Comparison of ENCODE assay signal across 13 mouse cellular contexts in genomic region chr13:108349624-108350023, GRCm38 (mm10). TPM values are rescaled to one million over a fixed set of nuclear protein-coding genes. Genes with fewer than 3 reads are reported as not detected.
DNase-seq lines count a peak whose midpoint lies in the region; ATAC-seq and TF ChIP-seq lines count a peak whose summit lies in the region.
"Had no signal": no experiment of that assay in that cellular context is flagged by ENCODE, and none has a peak within 500 bp of the region (broad histone marks: within the 10 kb centered on the region; RNA-seq: fewer than 3 reads in every experiment).

No protein-coding gene starts in this region.

- H3K4me2 ChIP-seq in kidney, embryonic 16.5 days (replicated peaks; ENCODE audit: low read depth, low read length) = no peak overlapping the region
- H3K4me2 ChIP-seq: heart, embryonic 13.5 days had no signal

- H3K4me1 ChIP-seq in kidney, embryonic 16.5 days (ENCODE audit: insufficient read depth, low read length) = no peaks in the 10 kb centered on the region
- H3K4me1 ChIP-seq in lung, adult 2 months (ENCODE audit: control insufficient read depth, insufficient read depth, low read length) = no peaks in the 10 kb centered on the region
- H3K4me1 ChIP-seq: heart, embryonic 13.5 days had no signal

- peak; percentile 28 to 57 for DNase-seq in cerebellum, postnatal 4 days (ENCODE audit: low spot score in 2 of 2)
- DNase-seq in cerebellum, adult 11 months = no peak
- peak; percentile 30 for DNase-seq in layer of hippocampus, adult 11-12 months (ENCODE audit: low spot score)
- DNase-seq in layer of hippocampus, adult 8-10 months (ENCODE audit: low spot score in 2 of 2) = no peak
- DNase-seq in brain, embryonic 18.5 days (ENCODE audit: low read depth, low spot score) = peak; percentile 24
- peak; percentile 82 for DNase-seq in left cerebral cortex, postnatal 4 days
- DNase-seq in lung, adult 2 months = no peak
- DNase-seq: adrenal gland, adult 2 months; lung, adult 18-20 months had no signal

- no peaks in the 10 kb centered on the region for H3K27me3 ChIP-seq in kidney, embryonic 16.5 days (ENCODE audit: insufficient read depth, low read length)
- H3K27me3 ChIP-seq: heart, embryonic 13.5 days had no signal

- no peak for TF ChIP-seq CTCF in lung, adult 2 months (IDR thresholded peaks at IDR 0.05; ENCODE audit: insufficient read depth, low read length)

- H3K9me3 ChIP-seq in kidney, embryonic 16.5 days (ENCODE audit: low read length) = no peaks in the 10 kb centered on the region
- H3K9me3 ChIP-seq: heart, embryonic 13.5 days had no signal

- TF ChIP-seq POLR2A in lung, adult 2 months (IDR thresholded peaks at IDR 0.05; ENCODE audit: borderline replicate concordance, extremely low read depth, low read depth, low read length) = no peak

- whole genome bisulfite sequencing in kidney, embryonic 16.5 days = 83% methylated on average over 5 of the region's 5 CpGs
- WGBS in lung, adult 2 months = 59% methylated on average over 5 of the region's 5 CpGs

- no peak overlapping the region for H3K4me3 ChIP-seq in kidney, embryonic 16.5 days (ENCODE audit: low read length)
- H3K4me3 ChIP-seq in lung, adult 2 months (replicated peaks; ENCODE audit: extremely low read depth, low read depth, low read length) = no peak overlapping the region
- H3K4me3 ChIP-seq: heart, embryonic 13.5 days; myocyte had no signal

- H3K27ac ChIP-seq in kidney, embryonic 16.5 days (ENCODE audit: low read length) = no peak overlapping the region
- H3K27ac ChIP-seq: heart, embryonic 13.5 days; kidney, postnatal 0 days had no signal

- intact Hi-C loops in left cerebral cortex, postnatal 4 days (cut with DNase I) = no loop called here

- H3K9ac ChIP-seq in kidney, embryonic 16.5 days (replicated peaks; ENCODE audit: low read length) = no peak overlapping the region
- H3K9ac ChIP-seq: heart, embryonic 13.5 days had no signal

- ATAC-seq in kidney, embryonic 16.5 days (ENCODE audit: low FRiP score, low TSS enrichment) = no peak

- H3K36me3 ChIP-seq in kidney, embryonic 16.5 days (ENCODE audit: insufficient read depth, low read length) = no peaks in the 10 kb centered on the region
- H3K36me3 ChIP-seq: heart, embryonic 13.5 days had no signal

RNA-seq across cellular contexts. Expression of gene Depdc1b, which starts 33.5 kb away (rescaled TPM):
- total RNA-seq in layer of hippocampus, adult 8-10 months (2022) = under 1 TPM; 0.17 to 0.34 (median 0.25) TPM
- 1 to 10 TPM; 1.9 to 2.0 TPM for total RNA-seq in left cerebral cortex, postnatal 4 days (2021)
- polyA plus RNA-seq in kidney, embryonic 16.5 days (2015; fragmentation: Nextera tagmentation; extraction: Ambion mirVana) = 12.7 and 15.1 TPM in 2 replicates
- 0.19 and 0.37 TPM in 2 replicates for polyA plus RNA-seq in lung, adult 2 months (2012; rRNA removed)

Comparison
In these comparisons a context has a peak if more than half of its experiments do, and no peak if none do; other contexts are left out.
1. DNase-seq: peak in cerebellum, postnatal 4 days (2 of 2), layer of hippocampus, adult 11-12 months (single experiment), brain, embryonic 18.5 days (single experiment) and left cerebral cortex, postnatal 4 days (single experiment); none in cerebellum, adult 11 months (single experiment), layer of hippocampus, adult 8-10 months (0 of 2) and lung, adult 2 months (single experiment).